Mouse (Mus musculus) liver, embryonic 15.5 days (tissue): ENCODE measurements around the gene Slc25a26. TPM values are rescaled to one million over a fixed set of nuclear protein-coding genes. Genes with fewer than 3 reads are reported as not detected.

Experiments used
- ATAC-seq: fragments of 200-750 bp; cut with Nextera tagmentation; 2 replicates; pipeline ENCODE4 v1.8.0; 2017; ENCODE audit warnings: moderate number of reproducible peaks, mild to moderate bottlenecking, moderate library complexity; ENCODE audit not compliant: insufficient read depth
- H3K27ac ChIP-seq: fragments of 300-500 bp; sonication (generic); replicated peaks from 2 replicates; pipeline ENCODE4 v1.5.1; 2015; ENCODE audit warnings: mild to moderate bottlenecking, inconsistent platforms
- H3K27me3 ChIP-seq: fragments of 300-500 bp; sonication (generic); 2 replicates; pipeline ENCODE4 v1.6.1; 2015; ENCODE audit warnings: mild to moderate bottlenecking, inconsistent platforms
- H3K36me3 ChIP-seq: fragments of 300-500 bp; sonication (generic); replicated peaks from 2 replicates; pipeline ENCODE4 v1.6.1; 2015; ENCODE audit warnings: moderate library complexity, mild to moderate bottlenecking, inconsistent platforms
- H3K4me1 ChIP-seq: fragments of 300-500 bp; sonication (generic); replicated peaks from 2 replicates; pipeline ENCODE4 v1.6.1; 2015; ENCODE audit warnings: inconsistent platforms
- H3K4me2 ChIP-seq: fragments of 300-500 bp; sonication (generic); 2 replicates; pipeline ENCODE4 v1.6.1; 2015; ENCODE audit warnings: moderate library complexity, mild to moderate bottlenecking, inconsistent platforms
- H3K4me3 ChIP-seq: fragments of 300-500 bp; sonication (generic); replicated peaks from 2 replicates; pipeline ENCODE4 v1.5.1; 2015; ENCODE audit warnings: mild to moderate bottlenecking, inconsistent platforms
- H3K9ac ChIP-seq: fragments of 300-500 bp; sonication (generic); 2 replicates; pipeline ENCODE4 v1.6.1; 2015; ENCODE audit warnings: moderate library complexity, mild to moderate bottlenecking, inconsistent platforms
- H3K9me3 ChIP-seq: fragments of 300-500 bp; sonication (generic); replicated peaks from 2 replicates; pipeline ENCODE4 v1.6.1; 2016; ENCODE audit warnings: inconsistent platforms
- WGBS: fragments of 180-500 bp; shearing (Covaris S2); methylation state at CpG from one replicate; pipeline ENCODE4 v1.1.7; 2015; ENCODE audit warnings: mixed read lengths; ENCODE audit not compliant: insufficient replicate concordance; 5-methylcytosine and 5-hydroxymethylcytosine counted together
- polyA plus RNA-seq: library from polyadenylated mRNA; unstranded; fragments of >200 nt; fragmentation: Nextera tagmentation; extraction: Ambion mirVana; gene quantifications from 2 replicates; pipeline ENCODE4 v1.2.1, GENCODE M21; 2015

Slc25a26 gene
- polyA plus RNA-seq, 1 experiment from 2014 or later = 2.5 TPM

- 0 out of 2 replicates have a peak, but pooled peaks have one; percentile 47 for ATAC-seq
Observed at GRCm38 (mm10) chr6:94532086-94532485, 32.0 kb downstream of the Slc25a26 start.

GRCm38 (mm10) chr6:94536478-94536877 lies 36.3 kb downstream of the Slc25a26 start:
- WGBS = 68% methylated on average over 8 of the region's 8 CpGs
- no peak overlapping the region for H3K4me3 ChIP-seq
- H3K9ac ChIP-seq = no peak overlapping the region
- no peak for ATAC-seq
- no peaks in the 10 kb centered on the region for H3K36me3 ChIP-seq
- H3K4me2 ChIP-seq = no peak overlapping the region
- H3K9me3 ChIP-seq = no peaks in the 10 kb centered on the region
- no peak overlapping the region for H3K27ac ChIP-seq
- no peaks in the 10 kb centered on the region for H3K27me3 ChIP-seq
- H3K4me1 ChIP-seq = no peaks in the 10 kb centered on the region

More at GRCm38 (mm10) chr6:94532086-94532485, 32.0 kb downstream of the Slc25a26 start:
- WGBS = 48% methylated on average over 4 of the region's 4 CpGs
- Histone ChIP-seq H3K27me3 (no peaks in the 10 kb centered on the region), H3K4me3 (no peak overlapping the region), H3K4me1 (no peaks in the 10 kb centered on the region), H3K4me2 (no peak overlapping the region), H3K27ac (no peak overlapping the region), H3K36me3 (no peaks in the 10 kb centered on the region), H3K9ac (no peak overlapping the region), H3K9me3 (no peaks in the 10 kb centered on the region)

GRCm38 (mm10) chr6:94537652-94538051 lies 37.5 kb downstream of the Slc25a26 start:
- H3K27ac ChIP-seq = no peak overlapping the region
- H3K4me2 ChIP-seq = no peak overlapping the region
- H3K36me3 ChIP-seq = no peaks in the 10 kb centered on the region
- ATAC-seq = no peak
- 58% methylated on average over 1 of the region's 1 CpGs for WGBS
- H3K4me3 ChIP-seq = no peak overlapping the region
- no peak overlapping the region for H3K9ac ChIP-seq
- H3K4me1 ChIP-seq = no peaks in the 10 kb centered on the region
- no peaks in the 10 kb centered on the region for H3K9me3 ChIP-seq
- no peaks in the 10 kb centered on the region for H3K27me3 ChIP-seq

- no peaks in the 10 kb centered on the region for H3K36me3 ChIP-seq
- ATAC-seq = no peak
- no peak overlapping the region for H3K27ac ChIP-seq
- WGBS = 45% methylated on average over 3 of the region's 3 CpGs
- no peak overlapping the region for H3K4me3 ChIP-seq
- no peaks in the 10 kb centered on the region for H3K27me3 ChIP-seq
- H3K4me1 ChIP-seq = no peaks in the 10 kb centered on the region
- H3K9me3 ChIP-seq = no peaks in the 10 kb centered on the region
- H3K9ac ChIP-seq = no peak overlapping the region
- H3K4me2 ChIP-seq = no peak overlapping the region
Observed at GRCm38 (mm10) chr6:94540090-94540489, 40.0 kb downstream of the Slc25a26 start.

GRCm38 (mm10) chr6:94540615-94541014 lies 40.5 kb downstream of the Slc25a26 start:
- H3K4me1 ChIP-seq = no peaks in the 10 kb centered on the region
- no peak overlapping the region for H3K9ac ChIP-seq
- WGBS = 73% methylated on average over 4 of the region's 4 CpGs
- H3K4me3 ChIP-seq = no peak overlapping the region
- no peak overlapping the region for H3K4me2 ChIP-seq
- H3K9me3 ChIP-seq = no peaks in the 10 kb centered on the region
- H3K36me3 ChIP-seq = no peaks in the 10 kb centered on the region
- H3K27ac ChIP-seq = no peak overlapping the region
- no peak for ATAC-seq
- no peaks in the 10 kb centered on the region for H3K27me3 ChIP-seq

GRCm38 (mm10) chr6:94541133-94541532 lies 41.0 kb downstream of the Slc25a26 start:
- H3K9ac ChIP-seq = no peak overlapping the region
- H3K4me3 ChIP-seq = no peak overlapping the region
- H3K27me3 ChIP-seq = no peaks in the 10 kb centered on the region
- H3K4me1 ChIP-seq = no peaks in the 10 kb centered on the region
- no peaks in the 10 kb centered on the region for H3K36me3 ChIP-seq
- 56% methylated on average over 6 of the region's 6 CpGs for WGBS
- no peak for ATAC-seq
- H3K27ac ChIP-seq = no peak overlapping the region
- H3K4me2 ChIP-seq = no peak overlapping the region
- H3K9me3 ChIP-seq = no peaks in the 10 kb centered on the region

- Histone ChIP-seq H3K9ac (no peak overlapping the region), H3K36me3 (no peaks in the 10 kb centered on the region), H3K4me1 (no peaks in the 10 kb centered on the region), H3K9me3 (no peaks in the 10 kb centered on the region), H3K4me3 (no peak overlapping the region), H3K27me3 (no peaks in the 10 kb centered on the region), H3K4me2 (no peak overlapping the region), H3K27ac (no peak overlapping the region)
- WGBS = 66% methylated on average over 7 of the region's 7 CpGs
- no peak for ATAC-seq
Observed at GRCm38 (mm10) chr6:94541854-94542253, 41.7 kb downstream of the Slc25a26 start.

GRCm38 (mm10) chr6:94543902-94544840 lies 44.0 kb downstream of the Slc25a26 start:
- H3K27me3 ChIP-seq = no peaks in the 10 kb centered on the region
- ATAC-seq = no peak

GRCm38 (mm10) chr6:94547239-94547638 lies 47.1 kb downstream of the Slc25a26 start:
- no peak overlapping the region for H3K4me2 ChIP-seq
- WGBS = 61% methylated on average over 4 of the region's 4 CpGs
- H3K27me3 ChIP-seq = no peaks in the 10 kb centered on the region
- H3K36me3 ChIP-seq = no peaks in the 10 kb centered on the region
- H3K4me1 ChIP-seq = 0 out of 2 replicates have a peak, but pooled peaks cover 3% of the 10 kb centered on the region
- ATAC-seq = no peak
- no peak overlapping the region for H3K9ac ChIP-seq
- H3K27ac ChIP-seq = no peak overlapping the region
- H3K9me3 ChIP-seq = no peaks in the 10 kb centered on the region
- H3K4me3 ChIP-seq = no peak overlapping the region

More at GRCm38 (mm10) chr6:94543902-94544840, 44.0 kb downstream of the Slc25a26 start:
- Histone ChIP-seq H3K4me2 (no peak overlapping the region), H3K4me3 (no peak overlapping the region), H3K36me3 (no peaks in the 10 kb centered on the region), H3K9me3 (no peaks in the 10 kb centered on the region), H3K27ac (no peak overlapping the region), H3K9ac (no peak overlapping the region), H3K4me1 (0 out of 2 replicates have a peak, but pooled peaks cover 2% of the 10 kb centered on the region)
- WGBS = 44% methylated on average over 5 of the region's 5 CpGs

GRCm38 (mm10) chr6:94550298-94550697 lies 50.2 kb downstream of the Slc25a26 start:
- Histone ChIP-seq H3K36me3 (no peaks in the 10 kb centered on the region), H3K9me3 (no peaks in the 10 kb centered on the region), H3K4me2 (no peak overlapping the region), H3K4me3 (no peak overlapping the region), H3K4me1 (0 out of 2 replicates have a peak, but pooled peaks cover 3% of the 10 kb centered on the region), H3K27me3 (no peaks in the 10 kb centered on the region), H3K27ac (no peak overlapping the region), H3K9ac (no peak overlapping the region)
- ATAC-seq = no peak
- WGBS = 74% methylated on average over 6 of the region's 6 CpGs

GRCm38 (mm10) chr6:94550851-94551250 lies 50.7 kb downstream of the Slc25a26 start:
- H3K4me2 ChIP-seq = no peak overlapping the region
- H3K4me3 ChIP-seq = no peak overlapping the region
- 0 out of 2 replicates have a peak, but pooled peaks cover 3% of the 10 kb centered on the region for H3K4me1 ChIP-seq
- 81% methylated on average over 7 of the region's 7 CpGs for WGBS
- no peak overlapping the region for H3K9ac ChIP-seq
- no peaks in the 10 kb centered on the region for H3K36me3 ChIP-seq
- no peak overlapping the region for H3K27ac ChIP-seq
- no peaks in the 10 kb centered on the region for H3K9me3 ChIP-seq
- no peak for ATAC-seq
- no peaks in the 10 kb centered on the region for H3K27me3 ChIP-seq
